Mouse (Mus musculus): Measurements from ENCODE around the gene Ppp2r1a.

Gene Ppp2r1a

DNA sequence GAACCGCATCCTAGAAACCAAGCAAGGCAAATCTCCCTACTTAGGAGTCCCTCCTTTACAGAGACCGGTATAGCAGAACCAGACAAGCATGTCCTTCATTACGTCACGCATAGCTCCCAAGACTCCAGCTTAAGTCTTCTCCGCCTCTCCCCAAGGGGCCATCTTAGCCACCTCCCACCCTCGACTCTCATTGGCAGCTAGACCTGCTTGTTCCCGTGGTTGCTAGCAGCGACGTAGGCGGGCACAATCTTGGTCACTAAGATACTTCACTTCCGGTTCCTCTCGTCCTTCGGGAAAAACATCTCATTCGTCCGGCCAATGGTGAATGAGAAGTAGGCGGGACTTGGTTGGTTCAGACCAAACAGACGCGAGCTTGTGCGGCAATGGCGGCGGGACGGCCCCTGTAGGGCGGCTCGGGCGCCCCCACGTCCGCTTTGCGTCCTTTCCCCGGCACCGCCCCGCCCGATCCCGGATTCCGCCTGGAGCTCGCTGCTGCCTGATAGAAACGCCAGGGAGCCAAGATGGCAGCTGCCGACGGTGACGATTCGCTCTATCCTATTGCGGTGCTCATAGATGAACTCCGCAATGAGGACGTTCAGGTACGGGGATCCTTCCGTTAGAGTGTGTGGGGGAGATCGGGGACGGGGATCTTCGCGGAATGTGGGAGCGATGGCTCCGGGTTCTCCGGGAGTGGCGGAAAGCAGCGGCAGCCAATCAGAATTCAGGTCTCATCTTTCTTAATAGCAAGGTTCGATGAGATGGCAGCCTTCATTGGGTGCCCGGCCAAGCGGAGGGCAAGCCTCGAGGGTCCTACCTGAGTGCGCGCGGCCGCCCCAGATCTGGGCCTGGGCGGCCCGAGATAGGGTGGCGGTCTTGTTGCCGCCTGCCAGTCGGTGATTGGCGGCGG, at the start of gene Ppp2r1a:
TSS of gene Ppp2r1a (plus strand) at position 327 of the 907 bp plus-strand sequence.
- DNase-seq, result peak; percentile 99

DNA sequence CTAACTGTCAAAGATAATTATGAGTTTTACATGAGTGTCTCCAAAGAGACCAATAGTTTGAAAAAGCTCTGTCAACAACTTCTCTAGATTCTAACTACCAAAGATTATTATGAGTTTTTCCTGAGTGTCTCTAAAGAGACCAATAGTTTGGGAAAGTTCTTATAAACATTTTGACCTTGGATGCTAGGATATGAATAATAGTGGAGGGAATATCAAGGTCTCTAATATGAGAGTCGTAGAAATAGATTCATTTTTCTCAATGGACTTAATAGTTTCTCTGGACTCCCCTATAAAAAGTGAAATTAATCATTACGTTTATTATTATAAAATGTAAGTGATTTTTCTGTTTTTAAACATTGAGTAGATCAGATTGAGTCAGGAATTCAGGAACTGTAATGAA, 40.1 kb upstream of the Ppp2r1a start, which contains the start of gene Vmn1r231:
TSS of gene Vmn1r231 (minus strand) at position 101 of the 400 bp plus-strand sequence.
- no peak for DNase-seq

DNA sequence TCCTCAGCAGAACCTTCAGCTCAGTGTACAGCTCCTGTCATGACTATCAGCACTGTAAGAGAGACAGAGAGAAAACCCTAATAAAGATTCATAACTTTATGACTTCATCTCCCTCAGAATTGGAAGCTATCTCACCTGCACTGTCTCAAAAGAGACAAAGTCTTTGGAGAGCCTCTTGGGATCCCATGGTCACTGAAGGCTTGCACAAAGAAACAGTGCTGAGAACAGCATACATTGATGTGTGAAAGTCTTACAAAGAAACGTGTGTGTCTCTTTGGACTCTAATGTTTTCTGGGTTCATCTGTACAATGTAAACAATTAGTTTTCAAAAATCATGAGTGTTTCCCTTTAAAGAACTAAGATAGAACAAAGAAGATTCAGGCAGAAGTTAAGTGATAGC, 25.5 kb upstream of the Ppp2r1a start, which contains the start of gene Vmn1r232:
TSS of gene Vmn1r232 (minus strand) at position 101 of the 400 bp plus-strand sequence.
- no peak for DNase-seq

DNA sequence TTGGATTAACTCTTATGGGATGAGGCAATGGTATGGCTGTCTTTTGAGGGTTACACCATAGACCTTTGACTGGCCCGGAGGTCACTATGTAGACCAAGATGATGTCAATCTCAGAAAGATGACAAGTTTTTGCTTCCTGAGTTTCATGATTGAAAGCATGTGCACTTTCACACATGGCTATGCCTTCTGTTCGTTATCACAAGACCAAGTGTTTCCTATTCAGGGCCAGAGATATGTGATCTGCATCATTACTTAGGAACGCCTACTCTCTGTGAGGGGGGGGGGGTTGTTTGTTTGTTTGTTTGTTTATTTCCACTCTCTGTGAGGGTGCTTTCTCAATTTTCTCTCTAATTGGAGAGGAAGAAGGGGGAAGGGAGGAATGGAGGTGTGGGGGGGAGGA, 885 bp upstream of the Ppp2r1a start:
- DNase-seq, result no peak

DNA sequence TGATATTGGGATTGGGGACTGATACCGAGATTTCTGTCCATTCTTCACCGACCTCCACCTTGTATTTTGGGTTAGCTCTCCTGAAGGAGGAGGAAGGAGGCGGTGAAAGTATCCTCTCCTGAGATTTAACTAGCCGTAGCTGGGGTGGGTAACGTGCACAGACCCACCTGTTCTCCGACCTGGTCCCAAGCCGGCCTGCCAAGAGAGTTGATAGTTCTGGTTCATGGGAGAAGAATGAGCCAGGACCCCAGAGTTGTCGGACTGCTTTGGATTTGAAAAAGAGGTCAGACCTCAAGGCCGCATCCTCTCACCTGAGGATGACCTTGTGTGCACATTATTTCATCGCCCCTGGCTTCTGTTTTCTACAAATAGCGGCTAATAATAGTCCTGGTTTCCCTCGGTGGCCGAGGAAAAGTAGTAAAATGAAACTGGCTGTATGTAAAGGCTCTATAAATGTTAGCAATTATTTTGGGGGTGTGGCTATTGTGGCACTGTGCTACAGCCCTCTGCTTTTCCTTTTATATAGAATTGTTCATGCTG, 985 bp downstream of the Ppp2r1a start:
- DNase-seq, result peak; percentile 15

DNA sequence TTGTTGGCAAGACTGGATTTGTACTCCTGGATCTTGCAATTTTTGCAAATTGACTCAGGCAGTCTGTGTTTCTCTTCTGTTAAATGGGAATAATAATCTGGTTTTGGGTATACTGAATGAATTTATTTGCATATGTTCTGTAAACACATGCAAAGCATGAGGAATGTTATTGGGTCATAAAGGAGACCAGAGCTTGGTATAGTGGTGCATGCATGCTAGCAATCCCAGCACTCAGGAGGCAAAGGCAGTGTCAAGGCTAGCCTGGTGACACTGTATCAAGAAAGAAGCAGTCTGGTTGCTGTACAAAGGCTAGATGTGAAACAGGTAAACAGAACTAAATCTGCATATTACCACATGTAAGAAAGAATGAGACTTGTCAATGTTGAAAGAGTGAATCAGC, 1.5 kb downstream of the Ppp2r1a start:
- no peak for DNase-seq

DNA sequence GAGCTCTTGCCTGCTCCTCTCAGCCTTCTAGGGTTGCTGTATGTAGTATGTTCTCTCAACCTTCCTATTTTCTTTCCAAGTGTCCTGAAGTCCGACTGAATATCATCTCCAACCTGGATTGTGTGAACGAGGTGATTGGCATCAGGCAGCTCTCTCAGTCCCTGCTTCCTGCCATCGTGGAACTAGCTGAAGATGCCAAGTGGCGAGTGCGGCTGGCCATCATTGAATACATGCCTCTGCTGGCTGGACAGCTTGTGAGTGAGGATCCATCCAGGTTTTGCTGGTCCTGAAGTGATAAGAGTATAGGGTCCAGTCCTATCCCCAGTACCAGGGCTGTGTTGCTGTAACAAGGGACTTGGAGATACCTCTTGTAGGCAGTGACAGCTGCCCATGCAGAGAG, 15.3 kb downstream of the Ppp2r1a start:
- no peak for DNase-seq

DNA sequence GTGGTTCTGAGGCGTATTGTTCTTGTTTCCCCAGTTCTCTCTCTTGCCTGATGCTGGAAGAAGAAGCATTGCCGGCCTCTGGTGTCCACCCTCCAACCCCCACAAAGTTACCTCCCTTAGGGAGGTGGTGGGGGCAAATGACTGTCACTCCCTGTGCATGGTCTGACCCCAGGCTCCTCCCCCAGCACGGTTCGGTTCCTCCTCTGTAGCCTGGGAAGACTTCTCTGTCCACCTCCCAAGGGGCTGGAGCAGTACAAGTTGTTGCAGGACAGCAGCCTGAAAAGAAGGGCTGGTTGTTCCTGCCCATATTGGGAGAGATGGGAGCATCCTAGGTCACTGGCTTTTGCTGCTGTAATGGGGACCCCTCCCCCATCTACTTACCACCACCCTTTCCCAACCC, 20.3 kb downstream of the Ppp2r1a start:
- DNase-seq, result no peak

DNA sequence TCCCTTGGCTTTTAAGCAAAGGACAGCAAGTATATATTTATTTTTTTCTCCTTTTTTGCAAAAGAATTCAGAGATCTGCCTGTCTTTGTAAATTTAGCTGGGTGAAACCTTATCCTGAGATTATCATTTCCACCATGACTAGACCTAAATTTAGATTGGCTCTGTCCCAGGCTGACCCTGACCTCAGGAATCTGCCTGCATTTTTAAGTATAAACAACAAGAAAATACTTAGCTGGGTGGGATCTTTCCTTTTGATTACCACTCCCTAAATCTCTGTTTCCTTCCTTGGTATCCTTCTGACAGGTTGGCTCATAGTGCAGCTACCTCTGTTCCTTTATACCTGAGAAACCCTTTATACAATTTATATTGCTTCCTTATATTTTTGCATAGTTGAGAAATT, 21.6 kb downstream of the Ppp2r1a start:
- DNase-seq, result no peak

DNA sequence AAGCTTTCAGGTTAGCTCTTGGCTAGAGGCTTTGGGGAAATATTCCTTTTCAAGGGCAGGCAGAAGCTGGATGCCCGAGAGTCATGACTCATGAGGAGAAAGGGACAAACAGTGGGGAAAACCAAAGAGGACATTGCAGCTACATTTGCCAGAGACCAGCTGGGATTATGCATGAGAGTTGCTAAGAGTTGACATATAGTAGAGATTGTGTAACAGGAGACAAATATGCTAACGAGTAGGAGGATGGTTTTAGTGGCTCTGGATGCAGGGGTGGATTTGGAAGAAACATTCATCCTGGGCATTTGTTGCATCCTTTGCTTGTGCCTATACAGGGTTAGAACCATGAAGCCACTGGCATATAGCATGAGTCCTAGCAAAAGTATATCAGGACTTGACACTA, 48.6 kb downstream of the Ppp2r1a start:
- DNase-seq, result no peak

DNA sequence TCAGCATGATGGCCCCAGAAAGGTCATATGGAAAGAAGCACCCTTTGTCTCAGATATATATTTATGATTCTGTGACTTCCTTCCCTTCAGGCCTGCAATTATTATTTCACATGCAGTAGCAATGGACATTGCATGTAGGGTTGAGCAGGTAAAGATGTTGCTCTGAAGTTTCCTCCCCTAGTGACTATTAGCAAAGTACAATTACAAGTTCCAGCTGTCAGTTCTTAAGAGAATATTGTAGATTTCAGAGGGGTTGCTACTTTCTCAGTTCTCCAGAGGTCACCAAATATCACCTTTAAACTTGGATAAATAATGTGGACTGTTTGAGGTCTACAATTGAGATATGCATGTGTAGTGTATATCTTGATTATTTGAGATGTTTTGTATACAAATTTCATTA, 51.3 kb downstream of the Ppp2r1a start, which contains the start of gene Vmn1r233:
TSS of gene Vmn1r233 (minus strand) at position 101 of the 400 bp plus-strand sequence.
- DNase-seq, result no peak

DNA sequence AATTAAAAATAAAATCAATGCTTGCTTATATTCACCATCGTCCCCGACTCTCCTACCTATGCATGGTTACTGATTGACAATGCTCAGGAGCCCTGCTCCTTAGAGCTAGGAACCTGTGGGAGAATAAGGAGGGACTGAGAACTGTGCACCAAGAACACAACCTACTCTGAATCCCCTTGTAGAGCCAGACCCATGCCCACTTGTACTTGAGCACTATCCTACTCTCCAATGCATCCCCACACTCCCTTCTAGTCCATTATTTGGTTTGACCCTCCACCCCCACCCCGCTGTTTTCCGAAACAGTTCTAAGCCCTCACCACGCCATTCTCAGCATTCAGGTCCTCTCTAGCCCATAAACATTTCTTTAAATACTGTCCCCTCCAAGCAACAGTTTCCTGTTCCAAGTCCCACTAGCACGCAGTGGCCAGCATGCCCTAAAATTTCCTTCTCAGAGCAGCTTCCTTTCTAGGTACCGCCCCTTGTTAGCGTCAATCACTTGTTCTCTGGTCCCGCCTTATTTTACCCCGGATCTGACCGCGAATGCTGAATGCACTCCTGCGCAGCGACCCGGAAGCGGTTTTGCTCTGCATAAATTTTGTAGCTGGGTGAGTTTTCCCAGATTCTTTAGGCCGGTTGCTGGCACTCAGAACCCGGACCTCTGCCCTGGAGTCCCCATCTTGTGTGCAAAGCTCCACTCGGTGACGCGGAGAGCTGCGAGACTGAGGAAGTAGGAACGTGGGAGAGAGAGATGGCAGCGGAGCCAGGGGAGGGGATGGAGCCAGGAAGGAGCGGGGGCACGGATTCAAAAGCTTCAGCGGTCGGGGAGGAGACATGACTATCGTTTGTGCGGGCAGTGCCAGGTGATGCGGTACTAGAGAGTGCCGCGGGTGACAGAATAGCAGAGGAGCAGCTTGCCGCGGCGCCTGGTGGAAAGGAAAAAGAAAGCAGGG, 63.5 kb downstream of the Ppp2r1a start, which contains the start of gene Zfp160:
TSS of gene Zfp160 (plus strand) at position 522 of the 950 bp plus-strand sequence.
- peak; percentile 82 for DNase-seq

DNA sequence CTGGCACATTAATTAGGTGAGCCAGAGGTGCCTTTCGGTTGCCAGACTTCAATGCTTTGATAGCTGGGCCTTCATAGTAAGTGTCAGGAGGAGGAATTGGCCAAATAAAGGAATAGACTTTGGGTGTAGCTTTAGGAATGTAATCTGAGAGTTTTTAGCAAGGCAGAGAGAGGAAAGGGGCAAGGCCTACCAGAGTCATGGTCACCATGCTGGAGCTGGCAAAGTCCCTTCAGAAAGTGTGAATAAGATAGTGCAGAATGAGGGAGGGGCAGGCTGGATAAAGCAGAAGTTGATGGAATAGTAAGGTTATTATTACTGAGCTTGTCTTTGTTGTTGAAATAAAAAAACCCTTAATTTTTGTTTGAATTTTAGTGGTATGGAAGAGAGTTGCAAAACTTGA, 64.6 kb downstream of the Ppp2r1a start:
- DNase-seq, result no peak
